Comparison of ENCODE assay signal across 11 mouse cellular contexts in genomic region chr6:30374731-30375510, GRCm38 (mm10). TPM values are rescaled to one million over a fixed set of nuclear protein-coding genes. Genes with fewer than 3 reads are reported as not detected.
DNase-seq lines count a peak whose midpoint lies in the region; ATAC-seq and TF ChIP-seq lines count a peak whose summit lies in the region.
"Had no signal": no experiment of that assay in that cellular context is flagged by ENCODE, and none has a peak within 500 bp of the region (broad histone marks: within the 10 kb centered on the region; RNA-seq: fewer than 3 reads in every experiment).

No protein-coding gene starts in this region.

- 80% methylated on average over 16 of the region's 16 CpGs for WGBS in kidney, embryonic 14.5 days
- WGBS in liver, postnatal 0 days (ENCODE audit: insufficient replicate concordance) = 88% methylated on average over 16 of the region's 16 CpGs

- H3K27me3 ChIP-seq in kidney, embryonic 14.5 days (ENCODE audit: control insufficient read depth, insufficient read depth, low read length) = no peaks in the 10 kb centered on the region
- no peaks in the 10 kb centered on the region for H3K27me3 ChIP-seq in liver, postnatal 0 days (ENCODE audit: insufficient read depth, low read length)
- H3K27me3 ChIP-seq: liver, embryonic 12.5 days; neural tube, embryonic 13.5 days had no signal

- ATAC-seq in kidney, embryonic 14.5 days (ENCODE audit: low FRiP score, low TSS enrichment) = no peak
- no peak for ATAC-seq in megakaryocyte progenitor cell, adult 5-6 weeks (replicated peaks; ENCODE audit: poor library complexity)
- ATAC-seq in liver, postnatal 0 days = no peak
- ATAC-seq: liver, embryonic 12.5 days had no signal

- no peak overlapping the region for H3K4me2 ChIP-seq in kidney, embryonic 14.5 days (replicated peaks; ENCODE audit: low read depth, low read length)
- no peak overlapping the region for H3K4me2 ChIP-seq in liver, postnatal 0 days (ENCODE audit: low read depth, low read length)
- H3K4me2 ChIP-seq: liver, embryonic 12.5 days; neural tube, embryonic 13.5 days had no signal

- H3K36me3 ChIP-seq in kidney, embryonic 14.5 days (ENCODE audit: control insufficient read depth, insufficient read depth, low read length) = peaks cover 81% of the 10 kb centered on the region
- peaks cover 59% of the 10 kb centered on the region for H3K36me3 ChIP-seq in liver, postnatal 0 days (replicated peaks; ENCODE audit: insufficient read depth, low read length)

- no peak overlapping the region for H3K27ac ChIP-seq in kidney, embryonic 14.5 days (ENCODE audit: low read depth, low read length)
- H3K27ac ChIP-seq in brown adipose tissue, adult 24 weeks (replicated peaks; ENCODE audit: low read depth, low read length) = peak overlapping the region; percentile 94
- H3K27ac ChIP-seq in liver, postnatal 0 days (ENCODE audit: low read depth) = no peak overlapping the region
- H3K27ac ChIP-seq: liver, embryonic 12.5 days; neural tube, embryonic 13.5 days had no signal

- H3K4me1 ChIP-seq in kidney, embryonic 14.5 days (ENCODE audit: control insufficient read depth, insufficient read depth, low read length) = no peaks in the 10 kb centered on the region
- peaks cover 21% of the 10 kb centered on the region for H3K4me1 ChIP-seq in brown adipose tissue, adult 24 weeks (ENCODE audit: control insufficient read depth, insufficient read depth, insufficient read length, low read length)
- no peaks in the 10 kb centered on the region for H3K4me1 ChIP-seq in liver, postnatal 0 days (ENCODE audit: insufficient read depth)
- H3K4me1 ChIP-seq: liver, embryonic 12.5 days; neural tube, embryonic 13.5 days had no signal

- TF ChIP-seq CTCF in liver, postnatal 0 days (IDR thresholded peaks at IDR 0.05; ENCODE audit: low read depth) = no peak

- peak; percentile 66 for DNase-seq in kidney, adult 11 months
- DNase-seq in heart, postnatal 4 days = peak; percentile 65
- DNase-seq in lung, postnatal 4 days = peak; percentile 59 to 76
- DNase-seq in T-cell, adult 2 months (ENCODE audit: low spot score) = no peak
- DNase-seq in liver, postnatal 0 days = no peak

- no peak overlapping the region for H3K9ac ChIP-seq in kidney, embryonic 14.5 days (ENCODE audit: low read depth, low read length)
- H3K9ac ChIP-seq in liver, postnatal 0 days (replicated peaks) = no peak overlapping the region
- H3K9ac ChIP-seq: liver, embryonic 12.5 days; neural tube, embryonic 13.5 days had no signal

- no peak for TF ChIP-seq EP300 in liver, postnatal 0 days (IDR thresholded peaks at IDR 0.05; ENCODE audit: low read depth)

- H3K4me3 ChIP-seq in kidney, embryonic 14.5 days (ENCODE audit: low read length) = no peak overlapping the region
- H3K4me3 ChIP-seq in brown adipose tissue, adult 24 weeks (ENCODE audit: insufficient read depth, low read depth, low read length) = no peak overlapping the region
- H3K4me3 ChIP-seq in liver, postnatal 0 days (ENCODE audit: low read depth, low read length) = no peak overlapping the region
- H3K4me3 ChIP-seq: liver, embryonic 12.5 days; neural tube, embryonic 13.5 days had no signal

- no peaks in the 10 kb centered on the region for H3K9me3 ChIP-seq in kidney, embryonic 14.5 days (ENCODE audit: control insufficient read depth, low read length)
- no peaks in the 10 kb centered on the region for H3K9me3 ChIP-seq in liver, postnatal 0 days (ENCODE audit: low read length)
- H3K9me3 ChIP-seq: G1E; liver, embryonic 12.5 days; neural tube, embryonic 13.5 days had no signal

RNA-seq across cellular contexts. Expression of gene Zc3hc1, which starts 15.9 kb away (rescaled TPM):
- polyA plus RNA-seq in kidney, embryonic 14.5 days (2014; fragmentation: Nextera tagmentation; extraction: Ambion mirVana) = 69.4 and 78.3 TPM in 2 replicates
- 11.5 and 13.2 TPM in 2 replicates for polyA plus RNA-seq in brown adipose tissue, adult 24 weeks (2012; ENCODE audit: insufficient read depth, insufficient read length, missing spikeins)
- 10 to 100 TPM; 22.9 to 24.5 TPM for total RNA-seq in heart, postnatal 4 days (2021)
- total RNA-seq in megakaryocyte progenitor cell, adult 5-6 weeks (2015) = 31.0 and 35.6 TPM in 2 replicates
- 41.4 and 49.9 TPM in 2 replicates for total RNA-seq in megakaryocyte progenitor cell, adult 5-6 weeks (2017)
- 12.5 and 14.4 TPM in 2 replicates for polyA plus RNA-seq in liver, postnatal 0 days (2015; fragmentation: Nextera tagmentation; extraction: Ambion mirVana)

RNA-seq across cellular contexts. Expression of gene Klhdc10, which starts 26.7 kb away (rescaled TPM):
- polyA plus RNA-seq in kidney, embryonic 14.5 days (2014; fragmentation: Nextera tagmentation; extraction: Ambion mirVana) = 25.7 and 42.8 TPM in 2 replicates
- polyA plus RNA-seq in brown adipose tissue, adult 24 weeks (2012; ENCODE audit: insufficient read depth, insufficient read length, missing spikeins) = 18.9 and 19.3 TPM in 2 replicates
- 10 to 100 TPM; 74.4 to 75.9 TPM for total RNA-seq in heart, postnatal 4 days (2021)
- total RNA-seq in megakaryocyte progenitor cell, adult 5-6 weeks (2015) = 27.2 and 28.4 TPM in 2 replicates
- total RNA-seq in megakaryocyte progenitor cell, adult 5-6 weeks (2017) = 50.8 and 69.9 TPM in 2 replicates
- 6.4 and 6.9 TPM in 2 replicates for polyA plus RNA-seq in liver, postnatal 0 days (2015; fragmentation: Nextera tagmentation; extraction: Ambion mirVana)

Comparison
In these comparisons a context has a peak if more than half of its experiments do, and no peak if none do; other contexts are left out.
1. DNase-seq: peak in kidney, adult 11 months (single experiment), heart, postnatal 4 days (single experiment) and lung, postnatal 4 days (2 of 2); none in T-cell, adult 2 months (single experiment) and liver, postnatal 0 days (single experiment).